ENCODE assay signal across 17 mouse cellular contexts in the genomic region with DNA sequence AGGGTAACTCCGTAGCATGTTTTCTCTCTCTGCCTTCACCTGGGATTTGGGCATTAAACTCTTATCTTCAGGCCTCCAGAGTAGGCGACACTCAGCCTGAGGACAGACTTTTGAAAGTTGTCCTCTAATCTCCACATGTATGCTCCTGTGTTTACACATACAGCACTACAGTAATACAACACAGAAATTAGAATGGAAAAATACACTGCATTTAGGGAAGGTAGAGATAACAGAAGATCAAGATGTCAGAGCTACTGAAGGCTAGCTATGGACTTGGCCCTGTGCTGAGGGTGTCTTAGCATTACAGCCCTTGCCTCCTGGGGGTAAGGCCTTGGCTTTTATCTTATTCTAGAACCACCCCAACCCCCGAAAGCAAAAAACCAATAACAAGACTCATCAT. TPM values are rescaled to one million over a fixed set of nuclear protein-coding genes. Genes with fewer than 3 reads are reported as not detected.
"Had no signal": no experiment of that assay in that cellular context is flagged by ENCODE, and none has a peak within 500 bp of the region (broad histone marks: within the 10 kb centered on the region; RNA-seq: fewer than 3 reads in every experiment).

No protein-coding gene starts in this region.

- ATAC-seq: lung, postnatal 0 days; midbrain, embryonic 13.5 days; midbrain, embryonic 15.5 days had no signal

- H3K27ac ChIP-seq: lung, embryonic 15.5 days; midbrain, embryonic 13.5 days; midbrain, embryonic 15.5 days; neural tube, embryonic 12.5 days; stomach, embryonic 15.5 days; stomach, postnatal 0 days had no signal

- H3K9ac ChIP-seq: lung, embryonic 15.5 days; midbrain, embryonic 13.5 days; midbrain, embryonic 15.5 days; neural tube, embryonic 12.5 days; stomach, embryonic 15.5 days had no signal

- H3K4me2 ChIP-seq: lung, embryonic 15.5 days; midbrain, embryonic 11.5 days; midbrain, embryonic 13.5 days; midbrain, embryonic 15.5 days; neural tube, embryonic 12.5 days; stomach, embryonic 15.5 days had no signal

- DNase-seq: lung, adult 2 months; lung, postnatal 4 days; right cerebral cortex, postnatal 14 days; thymus, adult 2 months; thymus, postnatal 25 days; thymus, postnatal 4 days had no signal

- H3K4me3 ChIP-seq: lung, embryonic 15.5 days; midbrain, embryonic 13.5 days; midbrain, embryonic 15.5 days; neural tube, embryonic 12.5 days; stomach, embryonic 15.5 days had no signal

- H3K36me3 ChIP-seq: lung, embryonic 15.5 days; stomach, embryonic 15.5 days had no signal

- H3K9me3 ChIP-seq: lung, embryonic 15.5 days; midbrain, embryonic 13.5 days; midbrain, embryonic 15.5 days; neural tube, embryonic 12.5 days; stomach, embryonic 15.5 days had no signal

- H3K27me3 ChIP-seq: lung, embryonic 15.5 days; midbrain, embryonic 13.5 days; midbrain, embryonic 15.5 days; neural tube, embryonic 12.5 days; stomach, embryonic 15.5 days had no signal

- H3K4me1 ChIP-seq: lung, embryonic 15.5 days; midbrain, embryonic 13.5 days; midbrain, embryonic 15.5 days; neural tube, embryonic 12.5 days; stomach, embryonic 15.5 days had no signal

RNA-seq across cellular contexts. Expression of a gene that starts 49.6 kb away (rescaled TPM):
- total RNA-seq: megakaryocyte, adult 5-6 weeks; monocyte, adult 5-6 weeks; neutrophil, adult 5-6 weeks had no signal
